Mouse (Mus musculus) granulocyte monocyte progenitor cell, adult 5-6 weeks (primary cell): Measurements from ENCODE around the gene Fkbp9. TPM values are rescaled to one million over a fixed set of nuclear protein-coding genes. Genes with fewer than 3 reads are reported as not detected.

Source experiments
- ATAC-seq: replicated peaks from 2 replicates; pipeline ENCODE4 v1.8.0; 2016; ENCODE audit warnings: mild to moderate bottlenecking, moderate TSS enrichment, inconsistent platforms; ENCODE audit not compliant: poor library complexity, severe bottlenecking
- total RNA-seq, 2 experiments: library from RNA; stranded (forward) in 1 of 2; stranded (reverse) in 1 of 2; fragments of 200-712, 200-1000 nt in 1 of 2; fragments of >200 nt in 1 of 2; fragmentation: Nextera tagmentation in 1 of 2; gene quantifications; 2 replicates each; pipeline ENCODE4 v1.2.3; 2014 to 2017

Gene Fkbp9
- 4.6 and 8.7 TPM in 2 replicates for total RNA-seq (2014; fragmentation: Nextera tagmentation)
- total RNA-seq (2017) = 9.2 and 13.7 TPM in 2 replicates

GRCm38 (mm10) chr6:56831697-56832406, at the start of gene Fkbp9:
Gene Fkbp9 (plus strand): TSS chr6:56832059.
- peak; percentile 84 for ATAC-seq

GRCm38 (mm10) chr6:56783561-56784272, 48.1 kb upstream of the Fkbp9 start:
- no peak for ATAC-seq

GRCm38 (mm10) chr6:56785068-56785467, 46.8 kb upstream of the Fkbp9 start:
- no peak for ATAC-seq

GRCm38 (mm10) chr6:56787668-56788067, 44.2 kb upstream of the Fkbp9 start:
- ATAC-seq = 0 out of 2 replicates have a peak, but pooled peaks have one; percentile 12

GRCm38 (mm10) chr6:56789336-56789735, 42.5 kb upstream of the Fkbp9 start:
- ATAC-seq = no peak

- no peak for ATAC-seq
Measured at GRCm38 (mm10) chr6:56794834-56795233, 37.0 kb upstream of the Fkbp9 start.

GRCm38 (mm10) chr6:56796232-56796631, 35.6 kb upstream of the Fkbp9 start:
- ATAC-seq = no peak

- ATAC-seq = peak; percentile 54
Measured at GRCm38 (mm10) chr6:56796668-56797141, 35.2 kb upstream of the Fkbp9 start.

GRCm38 (mm10) chr6:56797311-56798151, 34.3 kb upstream of the Fkbp9 start, which contains the start of gene Kbtbd2:
Gene Kbtbd2 (minus strand): TSS chr6:56797813.
- ATAC-seq = peak; percentile 88

- peak; percentile 3; the same call in 1 of the 2 replicates for ATAC-seq
Measured at GRCm38 (mm10) chr6:56798152-56798465, 33.8 kb upstream of the Fkbp9 start.

GRCm38 (mm10) chr6:56805026-56805425, 26.8 kb upstream of the Fkbp9 start:
- no peak for ATAC-seq

- no peak for ATAC-seq
Measured at GRCm38 (mm10) chr6:56806195-56806594, 25.7 kb upstream of the Fkbp9 start.

- peak; percentile 96 for ATAC-seq
Measured at GRCm38 (mm10) chr6:56808656-56809055, 23.2 kb upstream of the Fkbp9 start.

GRCm38 (mm10) chr6:56813332-56813731, 18.5 kb upstream of the Fkbp9 start:
- ATAC-seq = no peak

GRCm38 (mm10) chr6:56818436-56819123, 13.3 kb upstream of the Fkbp9 start:
- ATAC-seq = no peak

- no peak for ATAC-seq
Measured at GRCm38 (mm10) chr6:56819124-56819487, 12.8 kb upstream of the Fkbp9 start.

GRCm38 (mm10) chr6:56825657-56826056, 6.2 kb upstream of the Fkbp9 start:
- no peak for ATAC-seq

- ATAC-seq = peak; percentile 43
Measured at GRCm38 (mm10) chr6:56832407-56832796, 543 bp downstream of the Fkbp9 start.

GRCm38 (mm10) chr6:56832830-56833229, 971 bp downstream of the Fkbp9 start:
- no peak for ATAC-seq

- no peak for ATAC-seq
Measured at GRCm38 (mm10) chr6:56834769-56835168, 2.9 kb downstream of the Fkbp9 start.
